Mouse (Mus musculus): ENCODE data around the gene Ikbke.
"Not testable (repeated sequence)": the region's sequence is repeated elsewhere in the genome, so short reads cannot be mapped to it uniquely, and the experiment has no call there.

Gene Ikbke

DNA sequence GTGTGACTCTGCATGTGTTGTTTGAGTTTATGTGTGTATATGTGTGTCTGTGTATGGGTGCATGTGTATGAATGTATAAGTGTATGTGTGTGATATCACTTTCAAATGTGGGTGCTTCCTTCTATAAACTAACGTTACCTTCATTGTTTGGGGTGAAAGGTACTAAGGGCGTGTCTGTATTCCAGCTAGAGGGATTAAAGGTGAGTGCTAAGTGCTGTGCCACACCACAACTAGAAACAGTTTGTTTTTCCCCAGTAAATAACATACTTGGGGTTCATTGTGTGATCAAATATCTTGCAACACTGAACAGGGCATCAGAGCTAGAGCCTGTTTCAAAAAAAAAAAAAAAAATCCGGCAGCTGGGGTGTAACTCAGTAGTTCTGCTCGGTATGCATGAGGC, 2.3 kb upstream of the Ikbke start:
- no peak for DNase-seq (ENCODE audit: low read depth, low spot score)

GRCm38 (mm10) chr1:131280280-131280679, 874 bp upstream of the Ikbke start:
- DNase-seq (ENCODE audit: low read depth, low spot score) = no peak

DNA sequence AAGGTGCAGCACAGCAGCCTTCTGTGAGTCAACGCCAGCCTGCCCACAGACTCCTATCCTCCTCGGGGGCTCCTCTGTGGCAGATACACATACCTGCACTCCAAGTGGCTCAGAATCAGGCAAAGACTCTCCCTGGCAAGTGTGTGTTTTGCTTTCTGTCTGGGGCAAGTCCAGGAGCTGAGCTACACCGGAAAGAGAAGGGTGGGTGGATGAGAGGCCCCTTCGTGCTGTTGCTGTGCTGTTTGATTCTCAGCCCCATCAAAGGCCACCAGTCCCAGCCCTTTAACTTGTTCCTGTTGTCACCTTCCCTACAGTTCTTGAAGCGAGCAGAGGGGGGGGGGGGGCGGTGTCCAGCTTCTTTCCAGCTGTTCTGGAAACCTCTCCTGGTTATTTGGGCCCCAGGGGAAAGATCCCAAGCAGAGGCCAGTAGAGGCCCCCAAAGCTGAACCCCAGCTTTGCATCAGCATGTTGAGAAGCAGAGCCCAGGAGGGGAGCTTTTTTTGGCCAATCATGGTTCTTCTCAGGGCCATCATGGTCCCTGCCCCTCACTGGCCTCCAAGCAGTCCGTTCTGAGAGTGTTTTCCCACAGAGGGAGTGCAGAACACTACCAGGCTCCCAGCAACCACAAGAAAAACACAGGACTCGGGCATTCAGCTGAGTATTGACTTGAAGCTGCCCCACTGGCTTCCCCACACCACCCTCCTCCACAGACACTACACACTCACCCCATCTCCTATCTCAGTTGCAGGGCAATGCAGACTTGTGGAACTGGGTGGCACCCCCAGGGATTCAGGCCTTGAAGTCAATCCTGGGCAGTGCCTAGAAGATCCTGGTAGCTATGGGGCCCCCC, 575 bp downstream of the Ikbke start:
- no peak for DNase-seq (ENCODE audit: low read depth, low spot score)

- DNase-seq (ENCODE audit: low read depth, low spot score) = no peak
Measured at GRCm38 (mm10) chr1:131276831-131277230, 2.6 kb downstream of the Ikbke start.

DNA sequence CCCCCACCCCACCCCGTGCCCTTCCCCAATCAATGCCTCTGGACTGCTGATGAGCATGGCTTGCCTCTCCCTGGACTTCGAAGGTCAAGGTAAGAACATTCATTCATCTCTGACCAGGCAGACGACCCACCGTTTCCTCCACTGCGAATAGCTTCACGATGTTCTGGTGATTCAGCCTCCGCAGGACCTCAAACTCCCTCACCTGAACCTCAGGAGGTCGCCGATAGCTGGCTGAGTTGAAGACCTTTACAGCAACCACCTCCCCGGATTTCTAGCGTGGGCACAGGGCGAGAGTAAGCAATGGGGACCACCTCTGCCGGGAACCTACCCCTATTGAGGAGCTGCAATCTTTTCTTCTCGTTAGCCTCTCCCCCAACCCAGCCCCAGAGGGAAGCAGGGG, 3.8 kb downstream of the Ikbke start:
- no peak for DNase-seq (ENCODE audit: low read depth, low spot score)

- DNase-seq (ENCODE audit: low read depth, low spot score) = no peak
Measured at GRCm38 (mm10) chr1:131274725-131275539, 4.5 kb downstream of the Ikbke start.

DNA sequence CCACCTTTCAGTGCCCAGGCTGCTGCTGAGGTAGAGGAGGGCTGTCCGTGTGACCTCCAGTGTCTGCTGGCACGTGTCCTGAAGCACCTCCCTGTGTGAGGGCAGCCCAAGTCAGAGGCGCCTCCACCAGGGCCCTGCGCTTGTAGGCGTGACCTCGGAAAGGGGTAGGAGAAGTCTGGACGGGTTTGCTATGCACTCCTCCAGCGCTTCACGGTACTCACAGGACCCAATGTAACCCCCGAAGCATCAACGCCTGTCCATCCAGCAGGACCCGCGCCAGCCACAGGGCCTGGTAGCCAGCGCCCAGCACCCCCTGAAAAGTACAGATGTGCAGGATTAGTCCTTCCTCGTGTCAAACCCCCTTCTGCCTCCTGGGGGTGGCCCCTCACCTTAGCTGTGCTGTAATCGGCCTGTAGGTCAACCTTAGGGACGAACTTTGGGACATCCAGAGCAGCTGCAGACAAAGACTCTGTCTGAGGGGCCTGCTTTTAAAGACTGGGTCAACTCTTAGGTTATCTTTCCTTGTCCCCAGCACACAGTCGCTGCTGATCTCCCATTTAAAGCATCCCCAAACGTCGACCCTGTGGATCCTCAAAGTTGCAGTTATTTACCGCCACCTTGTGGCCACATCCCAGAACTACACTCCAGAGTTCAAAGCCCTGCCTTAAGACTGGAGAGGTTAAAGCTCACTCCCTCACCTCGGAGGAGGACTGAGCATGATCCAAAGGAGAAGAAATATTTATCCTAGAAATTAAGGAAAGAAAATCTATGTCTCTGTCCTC, 9.4 kb downstream of the Ikbke start:
- DNase-seq (ENCODE audit: low read depth, low spot score) = no peak

DNA sequence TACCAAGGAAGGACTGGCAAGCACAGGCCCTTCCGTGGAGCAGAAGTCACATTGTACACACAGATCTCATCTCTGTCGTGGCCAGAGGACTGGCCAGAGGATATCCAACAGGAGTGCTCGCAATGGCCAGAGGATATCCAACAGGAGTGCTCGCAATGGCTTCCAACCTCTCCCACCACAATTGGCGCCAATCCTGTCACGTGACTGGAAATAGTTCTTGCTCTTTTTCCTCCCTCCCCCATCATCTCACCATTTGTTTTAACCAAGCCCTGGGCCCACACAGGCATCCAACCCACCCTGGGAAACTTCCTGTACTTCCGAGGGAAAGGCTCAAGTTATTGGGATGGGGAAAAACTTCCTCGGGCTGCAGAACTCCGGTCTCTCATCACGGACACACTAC, 10.6 kb downstream of the Ikbke start:
- DNase-seq (ENCODE audit: low read depth, low spot score) = no peak

DNA sequence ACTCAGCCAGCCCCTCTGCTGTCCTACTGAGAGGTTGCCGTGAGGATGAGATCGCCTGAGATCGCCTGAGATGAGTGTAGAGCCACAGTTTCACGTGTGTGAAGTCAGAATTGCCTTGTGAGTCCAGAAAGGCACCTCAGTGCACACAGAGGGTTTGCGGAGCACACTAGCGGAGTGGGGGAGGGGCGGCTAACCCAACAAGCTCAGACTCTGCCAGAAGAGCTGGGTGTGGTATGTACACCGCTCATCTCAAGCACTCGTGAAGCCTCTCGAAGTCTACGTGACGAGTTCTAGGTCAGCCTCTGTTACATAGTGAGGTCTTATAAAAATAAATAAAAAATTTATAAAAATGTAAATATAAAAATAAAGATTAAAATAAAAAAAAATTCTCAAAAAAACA, 15.5 kb downstream of the Ikbke start:
- no peak for DNase-seq (ENCODE audit: low read depth, low spot score)

DNA sequence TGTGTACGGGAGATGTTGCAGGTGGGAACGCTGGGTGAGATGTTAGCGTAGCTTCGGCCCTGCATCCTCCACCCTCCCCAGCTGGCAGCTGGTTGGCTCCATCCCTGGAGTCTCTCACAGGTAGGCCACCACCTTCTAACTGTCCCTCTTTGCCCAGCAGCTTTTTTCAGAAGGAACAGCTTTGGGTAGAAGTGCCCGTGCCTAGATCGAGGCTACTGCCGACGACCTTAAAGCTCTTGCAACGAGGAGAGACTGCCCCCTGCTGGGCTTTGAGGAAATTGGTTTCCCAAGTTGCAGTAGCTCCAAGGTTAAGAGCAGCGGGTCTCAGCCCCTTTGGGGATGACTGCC, 19.1 kb downstream of the Ikbke start:
- DNase-seq (ENCODE audit: low read depth, low spot score) = no peak

DNA sequence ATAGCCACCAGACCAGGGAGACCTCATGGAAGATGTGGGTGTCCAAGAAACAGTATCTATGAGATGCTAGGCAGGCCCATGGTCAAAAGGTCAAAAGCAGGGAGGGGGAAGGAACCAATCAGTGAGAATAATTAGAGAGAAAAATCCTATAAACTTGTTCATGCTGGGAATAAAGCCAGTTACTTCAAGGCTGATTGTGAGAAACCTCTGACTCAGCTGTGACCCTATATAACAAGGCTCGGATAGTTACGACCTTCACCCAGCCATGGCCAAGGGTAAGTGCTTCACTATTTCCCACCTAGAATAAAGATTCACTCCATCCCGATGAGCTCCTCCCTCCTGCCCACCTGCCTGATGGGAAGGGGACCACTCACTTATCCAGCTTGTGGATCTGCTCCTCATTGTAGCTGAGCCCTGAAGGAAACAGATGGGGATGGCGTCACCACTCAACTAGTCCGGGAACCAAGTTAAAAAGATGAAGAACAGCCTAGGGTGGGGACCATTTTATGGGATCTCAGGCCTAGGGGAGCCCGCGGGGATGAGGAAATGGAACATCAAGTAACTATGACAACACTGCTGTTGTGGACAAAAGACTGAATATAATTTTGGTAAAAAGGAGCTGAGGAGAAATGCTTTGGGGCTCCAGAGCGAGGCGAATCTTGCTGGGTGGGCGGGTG, 19.6 kb downstream of the Ikbke start:
- DNase-seq (ENCODE audit: low read depth, low spot score) = no peak

DNA sequence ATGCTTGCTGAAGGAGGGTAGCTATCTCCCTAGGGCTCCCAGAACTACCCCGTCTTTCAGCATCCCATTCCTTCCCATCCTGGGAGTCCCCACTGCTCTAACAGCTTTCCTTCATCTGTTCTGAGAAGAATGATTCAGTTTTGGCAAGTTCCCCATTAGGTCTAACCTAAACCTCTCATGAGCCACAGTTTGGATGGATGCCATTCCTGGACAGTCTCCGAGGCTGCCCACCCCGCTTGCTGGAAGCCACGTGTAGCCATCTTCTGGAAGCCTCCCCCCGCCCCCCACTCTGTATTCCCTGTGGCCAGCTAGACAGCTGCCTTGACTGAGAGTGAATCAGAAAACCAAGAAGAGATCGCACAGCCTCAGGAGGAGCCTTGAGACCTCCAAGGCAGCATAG, 22.1 kb downstream of the Ikbke start:
- DNase-seq (ENCODE audit: low read depth, low spot score) = no peak

- DNase-seq (ENCODE audit: low read depth, low spot score) = not testable (repeated sequence)
Measured at GRCm38 (mm10) chr1:131252516-131253250, 26.7 kb downstream of the Ikbke start.

DNA sequence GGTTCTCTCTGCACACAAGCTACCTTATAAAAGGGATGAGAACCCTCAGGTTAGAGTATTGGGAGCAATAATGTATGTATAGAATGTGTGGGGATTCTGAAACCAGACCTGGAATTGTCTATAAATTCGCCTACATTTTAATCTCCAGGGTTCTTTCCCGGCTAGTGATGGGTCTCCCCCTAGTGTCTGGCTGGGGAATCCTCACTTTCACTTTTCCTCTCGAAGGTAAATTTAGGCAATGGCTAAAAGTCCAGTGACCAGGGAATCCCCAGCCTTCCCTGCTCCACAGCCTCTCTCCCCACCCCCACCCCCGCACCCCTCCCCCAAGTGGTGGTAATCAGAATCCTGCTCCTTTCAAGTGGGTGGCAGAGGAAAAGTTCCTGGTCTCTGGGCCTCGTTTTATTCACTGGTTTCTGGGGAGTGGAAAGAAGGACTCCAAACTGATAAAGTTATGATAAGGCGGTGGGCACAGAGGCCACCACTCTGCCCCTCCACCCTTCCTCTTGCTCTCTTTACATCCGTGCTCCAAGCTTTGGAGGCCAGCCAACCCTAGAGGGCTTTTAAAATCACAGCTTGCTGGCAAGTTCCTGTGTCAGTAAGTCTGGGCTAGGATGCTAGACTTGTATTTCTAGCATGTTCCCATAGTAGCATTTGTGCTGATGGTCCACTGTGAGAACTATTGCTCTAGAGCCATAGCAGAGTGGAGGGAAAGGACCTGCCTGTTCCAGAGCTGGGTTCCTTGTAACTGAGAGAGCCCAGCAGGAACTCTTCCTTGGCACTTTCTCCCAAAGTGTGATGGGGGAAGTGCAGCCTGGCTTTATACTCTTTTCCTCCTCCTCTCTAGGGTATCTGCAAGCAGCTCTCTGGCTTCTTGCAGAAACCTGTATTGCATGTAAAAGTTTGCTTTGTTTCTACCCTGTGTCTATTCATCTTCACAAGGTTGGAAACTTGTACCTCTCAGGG, 32.7 kb downstream of the Ikbke start:
- DNase-seq (ENCODE audit: low read depth, low spot score) = no peak

GRCm38 (mm10) chr1:131245926-131246325, 33.5 kb downstream of the Ikbke start:
- no peak for DNase-seq (ENCODE audit: low read depth, low spot score)

- DNase-seq (ENCODE audit: low read depth, low spot score) = no peak
Measured at GRCm38 (mm10) chr1:131245089-131245856, 34.1 kb downstream of the Ikbke start, which contains the start of gene Rassf5. Rassf5 (minus strand) TSS chr1:131245258.

GRCm38 (mm10) chr1:131244536-131245088, 34.8 kb downstream of the Ikbke start:
- no peak for DNase-seq (ENCODE audit: low read depth, low spot score)

DNA sequence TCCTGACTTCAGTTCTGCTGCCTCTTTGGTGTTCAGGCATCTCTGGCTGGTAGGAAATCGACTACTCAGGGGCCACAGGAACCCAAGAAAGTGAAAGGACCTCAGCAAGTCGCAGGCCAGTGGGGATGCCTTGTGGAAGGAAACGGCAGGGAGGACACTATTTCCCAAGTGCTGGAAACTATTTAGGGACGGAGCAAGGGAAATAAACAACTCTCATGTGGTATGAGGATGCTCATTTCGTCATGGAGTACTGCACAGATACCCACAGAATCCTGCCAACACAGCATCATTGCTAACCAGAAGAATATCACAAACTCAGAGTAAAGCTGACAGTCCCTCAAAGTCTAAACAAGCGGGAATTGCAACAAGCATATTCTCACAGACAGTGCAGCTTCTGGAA, 36.5 kb downstream of the Ikbke start:
- DNase-seq (ENCODE audit: low read depth, low spot score) = no peak
